Mouse (Mus musculus): ENCODE measurements around the gene Epp13.
A peak's percentile ranks its signal among the peaks of the same experiment; 100 is the strongest.
"Not testable (repeated sequence)": the region's sequence is repeated elsewhere in the genome, so short reads cannot be mapped to it uniquely, and the experiment has no call there.

Gene Epp13

DNA sequence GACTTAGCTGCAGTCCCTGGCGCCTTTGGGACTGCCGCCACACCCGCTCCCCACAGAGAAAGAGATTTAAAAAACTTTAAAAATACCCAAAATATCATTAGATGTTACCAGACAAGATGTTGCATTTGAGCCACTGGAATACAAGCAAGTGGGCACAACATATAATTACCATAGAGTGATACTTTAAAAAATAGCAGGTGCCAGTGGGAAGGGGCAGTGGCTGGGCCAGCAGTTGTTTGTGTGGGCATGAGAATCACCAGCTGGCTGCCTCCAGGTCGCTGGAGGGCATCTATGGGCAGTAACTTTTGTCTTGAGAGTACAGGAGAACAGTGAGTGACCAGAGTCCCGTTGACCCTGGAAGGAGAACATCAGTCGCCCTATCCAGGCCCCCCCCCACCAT is at the start of gene Epp13:
Gene Epp13, plus strand, starts transcription at position 301 of the 400 bp plus-strand sequence.
- no peak for DNase-seq (ENCODE audit: low read depth)

DNA sequence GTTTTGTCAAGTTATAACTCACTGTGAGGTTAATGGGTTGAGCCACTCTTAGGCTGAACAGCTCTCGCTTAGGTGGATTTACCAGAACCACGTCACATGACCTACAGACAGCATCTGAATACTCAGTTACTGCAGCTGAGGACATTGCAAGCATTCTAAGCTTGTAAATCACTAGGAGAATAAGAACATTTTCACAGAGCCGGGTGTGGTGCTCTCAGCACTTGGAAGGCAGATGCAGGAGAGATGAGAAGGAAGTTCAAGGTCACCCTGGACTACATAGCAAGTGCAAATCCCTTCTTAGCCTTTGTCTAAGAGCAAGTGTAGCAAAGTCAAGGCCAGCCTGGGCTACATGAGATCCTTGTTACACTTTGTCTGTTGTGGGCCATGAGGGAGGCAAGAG is 48.3 kb upstream of the Epp13 start:
- no peak for DNase-seq (ENCODE audit: low read depth)

DNA sequence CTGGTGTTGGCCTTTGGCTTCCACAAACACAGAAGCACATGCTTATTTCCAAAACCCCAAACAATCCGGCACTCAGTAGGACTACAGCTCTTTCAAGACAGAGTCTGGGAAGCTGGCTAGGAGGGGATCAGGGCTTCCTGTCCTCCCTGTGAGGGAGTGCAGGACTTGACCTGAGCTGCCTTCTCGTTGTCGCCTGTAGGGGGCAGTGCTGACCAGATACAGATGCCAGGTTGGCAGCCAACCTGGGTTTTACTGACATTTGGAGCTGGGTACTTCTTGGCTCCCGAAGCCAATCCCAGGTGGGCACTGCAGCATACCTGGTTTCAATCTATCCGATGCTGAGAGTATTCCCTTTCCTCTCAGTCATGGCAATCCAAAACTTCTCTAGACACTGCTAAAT is 39.4 kb upstream of the Epp13 start:
- peak; percentile 42 for DNase-seq (ENCODE audit: low read depth)

DNA sequence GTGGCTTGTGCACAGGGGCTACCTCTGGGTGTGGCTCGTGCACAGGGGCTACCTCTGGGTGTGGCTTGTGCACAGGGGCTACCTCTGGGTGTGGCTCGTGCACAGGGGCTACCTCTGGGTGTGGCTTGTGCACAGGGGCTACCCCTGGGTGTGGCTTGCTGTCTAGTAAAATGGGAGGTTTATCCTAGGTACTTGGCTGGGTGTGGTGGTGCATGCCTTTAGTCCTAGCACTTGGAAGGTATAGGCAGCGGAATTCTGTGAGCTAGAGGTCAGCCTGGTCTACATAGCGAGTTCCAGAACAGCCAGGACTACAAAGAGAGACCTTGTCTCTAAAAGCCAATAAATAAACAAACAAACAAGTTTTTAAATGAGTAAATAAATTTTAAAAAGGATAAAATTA is 37.8 kb upstream of the Epp13 start:
- not testable (repeated sequence) for DNase-seq (ENCODE audit: low read depth)

DNA sequence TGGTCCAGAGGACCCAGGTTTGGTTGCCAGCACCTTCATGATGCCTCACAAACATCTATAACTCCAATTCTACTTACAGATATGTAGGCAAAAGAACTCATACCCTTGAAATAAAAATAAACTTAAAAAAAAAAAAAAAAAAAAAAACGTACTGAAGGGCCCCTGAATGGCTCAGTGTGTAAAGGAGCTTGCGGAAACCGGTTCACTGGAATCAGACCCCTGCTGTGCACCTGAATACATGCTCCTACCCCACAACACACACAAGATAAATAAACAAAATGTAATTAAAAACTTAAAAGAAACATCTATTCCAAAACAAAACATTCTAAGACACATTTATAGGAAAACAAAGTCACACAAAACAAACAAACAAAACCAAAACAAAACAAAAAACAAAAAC is 32.4 kb upstream of the Epp13 start:
- no peak for DNase-seq (ENCODE audit: low read depth)

DNA sequence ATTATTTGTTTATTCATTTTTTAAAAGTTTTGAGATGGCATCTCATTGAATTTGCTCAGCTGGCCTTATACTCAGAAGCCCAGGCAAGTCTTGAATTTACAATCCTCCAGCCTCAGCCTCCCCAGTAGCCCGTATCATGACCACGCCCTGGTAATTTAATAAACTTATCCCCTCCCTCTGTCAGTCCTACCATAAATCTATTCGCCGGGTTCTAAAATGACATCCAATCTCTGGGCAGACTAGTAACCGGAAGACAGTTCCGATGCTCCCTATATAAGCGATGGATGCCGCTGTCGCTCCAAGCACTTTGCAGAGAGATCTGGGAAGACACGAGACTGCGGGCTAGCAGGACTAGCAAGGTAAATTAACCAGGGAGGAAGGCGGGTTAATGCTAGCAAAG is 30.5 kb upstream of the Epp13 start, which contains the start of gene Zscan5b:
Gene Zscan5b, plus strand, starts transcription at position 301 of the 400 bp plus-strand sequence.
- DNase-seq (ENCODE audit: low read depth), result no peak

DNA sequence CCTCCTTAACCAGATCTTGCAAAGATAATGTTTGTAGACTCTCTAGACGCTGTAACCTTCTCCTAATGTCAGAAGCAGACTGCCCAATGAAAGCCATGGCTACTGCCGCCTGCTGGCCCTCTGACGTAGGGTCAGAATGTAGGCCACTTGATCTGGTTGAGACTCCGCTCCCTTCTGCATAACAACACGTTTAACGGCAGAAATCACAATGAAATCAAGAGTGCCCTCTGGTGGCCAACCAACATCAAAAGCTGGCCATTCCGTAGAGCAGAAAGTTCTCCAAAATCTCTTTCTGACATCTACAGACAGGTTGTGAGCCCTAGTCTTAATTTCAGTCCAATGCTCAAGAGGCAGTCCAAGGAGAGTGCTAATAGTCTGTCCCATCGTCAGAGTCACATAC is 24.0 kb upstream of the Epp13 start:
- peak; percentile 53 for DNase-seq (ENCODE audit: low read depth)

DNA sequence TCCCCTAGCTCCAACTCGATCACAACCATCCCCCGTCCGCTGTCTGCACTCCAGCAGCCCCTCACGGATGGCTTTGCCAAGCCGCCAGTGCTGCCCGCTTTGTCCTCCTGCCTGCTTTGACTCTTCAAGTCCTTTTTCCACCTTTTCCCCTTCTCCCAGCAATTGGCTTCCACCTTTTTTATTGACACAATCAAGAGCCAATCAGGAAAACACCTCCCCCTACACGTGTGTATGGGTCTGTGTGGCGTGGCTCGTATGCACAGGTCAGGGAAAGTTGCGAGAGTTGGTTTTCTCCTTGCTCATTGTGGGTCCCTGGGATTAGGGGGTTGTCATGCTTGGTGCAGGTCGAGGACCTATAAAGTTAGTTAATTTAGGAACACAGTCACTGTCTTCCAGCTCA is 12.7 kb upstream of the Epp13 start:
- DNase-seq (ENCODE audit: low read depth), result no peak

DNA sequence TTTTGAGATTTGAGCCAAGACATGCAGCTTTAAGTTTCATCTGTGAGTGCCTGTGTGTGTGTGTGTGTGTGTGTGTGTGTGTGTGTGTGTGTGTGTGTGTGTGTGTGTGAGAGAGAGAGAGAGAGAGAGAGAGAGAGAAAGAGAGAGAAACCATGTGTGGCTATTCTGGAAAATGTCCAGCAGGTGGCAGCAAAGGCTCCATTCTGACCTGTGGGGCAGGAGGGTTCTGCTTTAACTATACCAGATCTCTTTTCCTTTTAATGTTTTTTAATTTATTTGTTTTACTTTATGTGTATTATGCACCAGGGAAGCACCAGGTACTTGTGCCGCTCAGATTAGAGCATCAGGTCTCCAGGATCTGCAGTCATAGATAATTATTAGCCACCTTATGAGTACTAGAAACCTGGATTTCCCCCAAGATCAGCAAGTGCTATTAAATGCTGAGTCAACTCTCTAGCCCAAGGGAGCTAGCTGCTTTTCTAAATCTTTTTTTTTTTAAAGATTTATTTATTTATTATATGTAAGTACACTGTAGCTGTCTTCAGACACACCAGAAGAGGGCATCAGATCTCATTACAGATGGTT is 11.6 kb upstream of the Epp13 start:
- peak; percentile 60 for DNase-seq (ENCODE audit: low read depth)

DNA sequence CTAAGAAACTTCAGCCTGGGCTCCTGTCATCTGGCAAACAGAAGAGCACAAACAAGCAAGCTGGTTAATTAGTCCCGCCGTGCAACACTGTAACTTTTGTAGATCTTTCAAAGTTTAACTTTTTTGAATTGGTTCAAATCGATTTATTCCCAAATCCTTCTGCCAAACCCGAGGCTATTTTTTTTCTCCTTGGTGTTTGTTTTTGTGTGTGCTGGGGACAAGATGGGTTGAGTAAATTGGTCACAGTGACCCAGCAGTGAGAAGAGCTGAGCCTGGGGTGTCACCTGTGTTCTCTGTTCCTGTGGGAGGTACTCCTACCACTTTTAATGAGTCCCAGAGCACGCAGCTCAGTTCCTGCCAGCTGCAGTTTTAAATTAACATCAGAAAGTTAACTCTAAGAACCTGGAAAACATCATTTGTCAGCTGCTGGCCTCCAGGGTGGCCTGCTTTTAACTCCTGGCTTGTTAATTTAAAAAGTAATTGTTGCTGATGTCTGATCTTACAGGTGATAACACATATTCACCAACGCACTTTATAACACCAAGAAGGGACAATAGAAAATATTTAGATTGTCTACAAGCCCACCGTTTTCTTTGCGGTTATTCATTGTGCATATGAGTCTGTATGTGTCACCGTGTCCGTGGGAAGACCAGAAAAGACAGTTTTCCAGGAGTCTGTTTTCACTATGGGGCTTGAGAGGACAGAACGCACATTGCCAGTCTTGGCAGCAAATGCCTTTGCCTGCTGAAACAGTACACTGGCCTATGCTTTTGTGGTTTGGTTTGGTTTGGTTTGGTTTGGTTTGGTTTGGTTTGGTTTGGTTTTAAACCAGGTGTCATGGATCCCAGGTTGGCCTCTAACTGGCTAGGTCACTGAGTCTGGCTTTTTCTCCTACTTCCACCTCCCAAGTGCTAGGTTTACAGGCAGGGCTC is 7.9 kb upstream of the Epp13 start:
- DNase-seq (ENCODE audit: low read depth), result no peak

DNA sequence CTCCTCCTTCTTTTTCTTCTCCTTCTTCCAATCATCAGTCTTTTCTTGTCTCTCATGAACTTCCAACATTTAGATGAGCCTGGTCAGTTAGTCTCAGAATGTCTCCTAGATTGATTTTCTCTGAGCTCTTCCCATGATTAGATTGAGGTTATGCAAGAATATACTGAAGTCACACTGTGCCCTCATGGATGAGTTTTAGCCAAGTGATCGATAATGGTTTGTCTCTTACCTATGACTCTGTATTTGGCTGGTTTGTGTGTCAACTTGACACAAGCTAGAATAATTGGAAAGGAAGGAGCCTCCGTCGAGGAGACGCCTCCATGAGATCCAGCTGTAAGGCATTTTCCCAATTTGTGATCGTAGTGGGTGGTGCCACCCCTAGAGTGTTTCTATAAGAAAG is 1.9 kb downstream of the Epp13 start:
- DNase-seq (ENCODE audit: low read depth), result no peak

DNA sequence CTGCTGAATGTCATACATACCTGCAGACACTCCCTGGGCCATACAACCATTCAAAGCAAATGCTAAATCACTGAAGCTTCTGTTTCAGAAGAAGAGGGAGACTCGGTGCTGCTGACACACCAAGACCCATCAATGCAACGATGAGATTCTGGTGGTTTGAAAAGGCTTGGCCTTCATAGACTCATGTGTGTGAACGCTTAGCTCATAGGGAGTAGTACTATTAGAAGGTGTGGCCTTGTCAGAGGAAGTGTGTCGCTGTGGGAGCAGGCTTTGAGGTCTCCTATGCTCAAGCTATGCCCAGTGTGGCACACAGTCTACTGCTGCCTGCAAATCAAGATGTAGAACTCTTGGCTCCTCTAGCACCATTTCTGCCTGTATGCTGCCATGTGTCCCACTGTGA is 4.9 kb downstream of the Epp13 start:
- DNase-seq (ENCODE audit: low read depth), result no peak

DNA sequence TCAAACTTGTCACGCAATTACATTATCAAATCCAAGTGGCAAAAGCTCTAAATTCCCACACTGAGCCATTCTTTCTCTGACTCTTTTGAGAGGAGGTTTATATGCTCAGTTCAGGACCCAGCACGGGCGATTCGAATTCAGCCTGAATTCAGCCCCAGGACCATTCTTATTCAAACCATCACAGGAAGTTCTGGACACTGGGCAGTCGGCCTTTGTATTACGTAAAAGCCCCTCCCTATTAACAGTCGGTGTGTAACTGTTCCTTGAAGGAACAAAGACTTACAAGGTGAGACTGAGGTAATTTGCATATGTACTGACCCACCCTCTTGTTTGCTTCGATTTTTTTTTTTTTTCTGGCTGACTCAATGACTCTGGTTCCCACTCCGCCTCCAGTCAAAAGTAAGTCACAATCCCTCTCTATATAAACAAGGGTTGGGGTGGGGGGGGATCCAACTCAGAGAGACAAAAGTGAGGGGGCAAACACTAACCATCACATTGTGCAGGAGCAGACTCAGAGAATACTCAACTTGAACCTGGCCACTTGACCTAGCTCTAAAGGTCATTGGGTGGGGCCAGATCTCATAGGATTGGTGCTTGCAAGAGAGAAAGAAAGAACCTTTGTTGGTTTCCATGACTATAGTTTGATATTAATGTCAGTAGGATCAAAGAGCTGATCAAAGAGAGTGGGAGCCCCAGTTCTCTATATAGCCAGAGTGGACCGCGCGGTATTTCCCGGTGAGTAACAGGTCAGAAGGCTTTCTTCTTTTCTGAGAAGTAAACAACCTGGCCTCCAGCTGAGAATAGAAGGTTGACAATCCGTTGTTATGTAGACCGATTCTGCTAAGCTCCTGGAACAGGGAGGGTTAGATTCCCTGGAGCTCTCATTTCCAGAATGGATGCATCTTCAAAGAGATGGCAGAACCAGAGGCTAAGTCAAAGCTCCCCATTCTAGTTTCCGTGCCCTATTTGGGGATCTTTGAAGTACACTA is 6.0 kb downstream of the Epp13 start:
- DNase-seq (ENCODE audit: low read depth), result no peak

DNA sequence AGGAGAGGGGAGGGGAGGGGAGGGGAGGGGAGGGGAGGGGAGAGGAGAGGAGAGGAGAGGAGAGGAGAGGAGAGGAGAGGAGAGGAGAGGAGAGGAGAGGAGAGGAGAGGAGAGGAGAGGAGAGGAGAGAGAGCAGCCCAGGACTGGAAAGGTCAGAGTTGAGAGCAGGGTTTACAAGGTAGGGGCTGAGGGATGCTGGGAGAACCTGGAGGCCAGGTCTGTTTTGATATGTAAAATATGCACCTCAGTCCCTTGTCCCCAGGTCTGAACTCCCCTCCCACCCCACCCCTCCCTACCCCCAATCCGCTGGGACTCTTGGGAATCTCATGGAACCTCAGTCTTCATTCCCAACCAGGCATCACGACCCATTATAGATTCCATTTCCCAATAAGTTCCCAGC is 7.5 kb downstream of the Epp13 start:
- DNase-seq (ENCODE audit: low read depth), result not testable (repeated sequence)

DNA sequence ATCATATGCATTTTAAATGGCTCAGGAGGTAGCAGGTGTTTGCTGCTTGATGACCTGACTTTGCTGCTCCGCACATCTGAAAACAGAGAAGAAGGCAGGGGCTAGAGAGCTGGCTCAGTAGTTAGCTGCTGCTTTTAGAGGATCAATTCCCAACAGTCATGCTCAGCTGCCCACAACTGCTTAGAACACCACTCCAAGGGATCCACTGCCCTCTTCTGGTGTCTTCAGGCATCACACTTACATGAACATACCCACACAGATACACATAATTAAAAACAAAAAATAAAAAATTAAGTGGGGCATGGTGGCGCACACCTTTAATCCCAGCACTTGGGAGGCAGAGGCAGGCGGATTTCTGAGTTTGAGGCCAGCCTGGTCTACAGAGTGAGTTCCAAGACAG is 9.6 kb downstream of the Epp13 start:
- DNase-seq (ENCODE audit: low read depth), result peak; percentile 41

DNA sequence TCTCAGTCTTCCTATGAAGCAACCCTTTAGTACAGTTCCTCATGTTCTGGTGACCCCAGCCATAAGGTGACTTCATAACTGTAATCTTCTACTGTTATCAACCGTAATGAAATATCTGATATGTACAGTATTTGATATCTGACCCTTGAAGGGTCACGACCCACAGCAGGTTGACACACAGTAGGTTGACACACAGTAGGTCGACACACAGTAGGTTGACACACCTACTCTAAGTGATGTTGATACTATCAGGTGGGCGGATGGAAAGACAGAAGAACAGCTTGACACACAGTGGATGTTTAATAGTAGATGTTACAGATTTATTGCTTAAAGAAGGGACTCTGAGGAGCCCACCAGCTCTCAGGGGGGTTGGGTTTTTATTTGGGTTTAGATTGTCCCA is 10.5 kb downstream of the Epp13 start:
- no peak for DNase-seq (ENCODE audit: low read depth)

DNA sequence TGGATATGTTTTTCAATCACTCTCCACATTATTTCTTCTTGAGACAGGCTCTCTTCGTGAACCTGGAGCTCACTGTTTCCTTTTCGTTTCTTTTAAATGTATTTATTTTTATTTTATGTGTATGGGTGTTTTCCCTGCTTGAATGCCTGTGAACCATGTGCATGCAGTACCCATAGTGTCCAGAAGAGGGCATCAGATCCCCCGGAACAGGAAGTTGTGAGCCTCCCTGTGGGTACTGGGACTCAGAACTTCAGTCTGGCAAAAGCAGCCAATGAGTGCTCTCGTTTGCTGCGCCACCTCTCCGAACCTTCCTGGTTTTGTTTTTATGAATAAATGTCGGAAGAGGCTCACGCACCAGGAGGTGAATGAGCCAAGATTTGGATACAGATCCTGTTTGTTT is 13.2 kb downstream of the Epp13 start:
- peak; percentile 63 for DNase-seq (ENCODE audit: low read depth)

DNA sequence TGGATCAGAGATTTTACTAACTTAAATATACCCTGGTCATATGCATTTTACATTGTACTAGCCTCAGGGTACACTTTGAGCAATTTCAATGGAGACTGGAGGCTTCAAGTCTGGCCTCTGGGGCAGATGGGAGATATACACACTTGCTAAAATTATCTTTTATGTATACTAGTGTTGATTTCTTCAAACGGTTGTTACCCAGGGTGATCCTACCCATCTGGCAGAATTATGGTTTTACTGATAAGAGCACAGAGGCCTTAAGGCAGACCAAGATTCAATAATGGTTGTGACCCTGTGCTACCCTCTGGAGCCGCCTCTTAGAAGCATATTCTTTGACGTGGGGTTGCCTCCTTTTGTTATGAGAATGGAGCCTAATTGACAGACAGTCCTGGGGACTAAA is 25.4 kb downstream of the Epp13 start:
- no peak for DNase-seq (ENCODE audit: low read depth)

DNA sequence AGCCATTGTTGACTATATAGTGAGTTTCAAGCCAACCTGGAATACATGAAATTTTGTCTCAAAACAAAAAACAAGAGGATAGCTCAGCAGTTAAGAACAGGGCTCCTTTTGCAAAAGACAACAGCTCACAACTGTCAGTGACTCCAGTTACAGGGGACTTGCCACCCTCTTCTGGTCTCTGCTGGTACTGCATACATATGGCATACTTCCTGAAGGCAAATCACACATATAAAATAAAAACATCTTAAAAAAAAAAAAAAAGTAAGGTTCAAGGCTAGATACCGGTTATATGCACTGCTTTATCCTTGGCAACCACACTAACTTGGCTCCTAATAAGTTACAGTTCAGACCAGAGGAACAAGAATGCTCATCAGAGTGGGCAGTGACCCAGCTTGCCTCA is 30.2 kb downstream of the Epp13 start:
- peak; percentile 90 for DNase-seq (ENCODE audit: low read depth)

DNA sequence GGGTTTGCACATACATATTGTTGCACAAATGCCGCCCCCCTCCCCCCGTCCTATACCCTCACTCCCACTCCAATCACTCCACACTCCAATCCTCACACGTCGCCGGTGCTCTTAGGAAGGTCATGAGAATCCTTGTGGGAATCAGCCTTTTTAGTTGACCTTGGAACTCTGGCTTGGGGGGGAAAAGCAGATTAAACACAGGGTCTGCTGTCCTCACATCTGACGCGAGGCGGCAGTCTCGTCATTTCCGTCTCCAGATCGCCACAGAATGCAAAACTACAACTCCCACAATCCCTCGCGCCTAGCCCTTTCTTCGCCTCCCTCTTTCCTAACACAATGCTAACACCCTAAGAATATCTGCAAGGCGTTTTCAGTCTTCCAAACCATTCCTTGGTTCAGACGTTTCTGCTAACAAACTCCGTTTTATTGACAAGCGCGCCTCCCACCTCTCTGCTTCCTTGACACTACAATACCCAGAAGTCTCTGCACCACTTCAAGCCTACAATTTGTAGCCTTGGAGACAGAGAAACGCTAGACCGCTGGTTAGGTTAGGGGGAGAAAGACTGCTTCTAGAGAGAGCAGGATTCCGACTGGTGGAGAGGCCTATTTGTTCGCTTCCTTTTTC is 31.1 kb downstream of the Epp13 start:
- DNase-seq (ENCODE audit: low read depth), result peak; percentile 93

DNA sequence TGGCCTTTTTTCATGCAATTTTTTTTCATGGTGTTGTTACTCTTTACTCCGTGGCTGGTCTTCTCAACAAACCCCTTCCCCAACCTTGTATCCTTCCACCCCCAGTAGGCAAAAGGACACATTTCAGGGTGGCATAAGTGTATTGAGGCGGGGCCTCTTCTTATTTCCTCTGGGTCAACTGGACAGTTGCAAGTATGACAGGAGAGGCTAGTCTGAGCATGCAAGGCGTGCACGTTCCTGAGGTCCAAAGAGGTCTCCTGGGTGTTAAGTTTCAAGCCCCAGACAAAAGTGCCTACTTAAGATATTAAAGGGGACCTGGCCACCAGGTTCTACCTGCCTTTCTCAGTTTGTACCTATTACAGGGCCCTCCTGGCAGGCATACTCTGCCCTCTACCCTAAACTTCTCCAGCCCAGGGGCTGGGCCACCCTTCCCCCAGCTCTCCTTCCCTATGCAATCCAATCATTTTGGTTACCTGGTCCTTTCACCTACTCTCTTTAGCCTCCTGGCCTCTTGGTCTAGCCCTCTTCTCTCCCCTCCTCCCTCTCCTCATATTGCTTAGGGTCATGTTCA is 32.0 kb downstream of the Epp13 start:
- DNase-seq (ENCODE audit: low read depth), result peak; percentile 26

DNA sequence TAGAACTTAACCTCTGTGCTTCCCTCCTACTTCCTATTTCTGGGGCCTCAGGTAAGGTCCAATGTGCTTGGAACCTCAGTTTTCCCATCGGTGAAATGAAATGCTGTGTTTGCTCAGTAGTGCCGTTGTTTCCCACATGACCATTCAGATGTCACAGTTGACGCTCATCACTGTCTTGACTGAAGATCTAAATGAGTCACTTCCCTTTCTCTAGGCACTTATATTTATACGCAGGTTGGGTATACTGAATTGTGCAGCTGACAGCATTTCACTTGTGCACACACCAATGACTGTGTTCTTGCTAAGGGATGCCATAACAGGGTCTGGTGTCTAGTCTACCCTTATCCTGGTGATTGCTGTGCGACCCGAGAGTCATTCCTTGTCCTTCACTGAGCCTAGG is 32.9 kb downstream of the Epp13 start:
- peak; percentile 84 for DNase-seq (ENCODE audit: low read depth)
